18 mouse cellular contexts compared by ENCODE assay signal in genomic region chr9:69110706-69111105, GRCm38 (mm10).
DNase-seq lines count a peak whose midpoint lies in the region; ATAC-seq lines count a peak whose summit lies in the region.
"Had no signal": no experiment of that assay in that cellular context is flagged by ENCODE, and none has a peak within 500 bp of the region (broad histone marks: within the 10 kb centered on the region; RNA-seq: fewer than 3 reads in every experiment).

No protein-coding gene starts in this region.

- H3K27me3 ChIP-seq in midbrain, embryonic 16.5 days (ENCODE audit: control insufficient read depth, insufficient read depth, low read depth, low read length) = no peaks in the 10 kb centered on the region
- no peaks in the 10 kb centered on the region for H3K27me3 ChIP-seq in midbrain, embryonic 14.5 days (ENCODE audit: control insufficient read depth, insufficient read depth, low read length)
- H3K27me3 ChIP-seq: hindbrain, embryonic 12.5 days; midbrain, embryonic 12.5 days had no signal

- peak; percentile 29 for DNase-seq in kidney, adult 18-20 months
- DNase-seq in kidney, postnatal 36 days = no peak
- DNase-seq in midbrain, embryonic 14.5 days = no peak
- peak; percentile 57 for DNase-seq in naive thymus-derived CD4-positive, alpha-beta T cell, adult 2 months (ENCODE audit: low read depth)
- DNase-seq in left cerebral cortex, adult 9 months (ENCODE audit: low spot score in 2 of 2) = no peak
- no peak for DNase-seq in cerebellum, adult 11-12 months
- DNase-seq: forebrain, postnatal 0 days; layer of hippocampus, postnatal 36 days; lung, adult 18-20 months; lung, postnatal 10 days; retina, postnatal 1 day had no signal

- 0 out of 2 replicates have a peak, but pooled peaks have one; percentile 21 for ATAC-seq in midbrain, embryonic 16.5 days
- ATAC-seq in midbrain, embryonic 14.5 days (ENCODE audit: low FRiP score, low TSS enrichment) = no peak
- ATAC-seq: forebrain, postnatal 0 days; intestine, postnatal 0 days had no signal

- no peak overlapping the region for H3K27ac ChIP-seq in midbrain, embryonic 16.5 days (ENCODE audit: low read length)
- no peak overlapping the region for H3K27ac ChIP-seq in midbrain, embryonic 14.5 days (replicated peaks; ENCODE audit: low read depth, low read length)
- H3K27ac ChIP-seq: hindbrain, embryonic 12.5 days; kidney, postnatal 0 days; limb, embryonic 12.5 days; midbrain, embryonic 12.5 days; neural tube, embryonic 13.5 days had no signal

- no peaks in the 10 kb centered on the region for H3K9me3 ChIP-seq in midbrain, embryonic 16.5 days (replicated peaks; ENCODE audit: control insufficient read depth, low read length, poor library complexity, severe bottlenecking)
- H3K9me3 ChIP-seq in midbrain, embryonic 14.5 days (ENCODE audit: control insufficient read depth, low read length) = no peaks in the 10 kb centered on the region
- H3K9me3 ChIP-seq: hindbrain, embryonic 12.5 days; limb, embryonic 12.5 days; midbrain, embryonic 12.5 days; neural tube, embryonic 13.5 days had no signal

- no peak overlapping the region for H3K4me3 ChIP-seq in midbrain, embryonic 16.5 days (ENCODE audit: low read depth, low read length)
- H3K4me3 ChIP-seq in midbrain, embryonic 14.5 days (replicated peaks; ENCODE audit: low read depth, low read length) = no peak overlapping the region
- H3K4me3 ChIP-seq: hindbrain, embryonic 12.5 days; limb, embryonic 12.5 days; midbrain, embryonic 12.5 days; neural tube, embryonic 13.5 days had no signal

- no peaks in the 10 kb centered on the region for H3K36me3 ChIP-seq in midbrain, embryonic 16.5 days (ENCODE audit: control insufficient read depth, insufficient read depth, low read length)
- no peaks in the 10 kb centered on the region for H3K36me3 ChIP-seq in midbrain, embryonic 14.5 days (ENCODE audit: control insufficient read depth, insufficient read depth, low read length)
- H3K36me3 ChIP-seq: hindbrain, embryonic 12.5 days; limb, embryonic 12.5 days; midbrain, embryonic 12.5 days; neural tube, embryonic 13.5 days had no signal

- WGBS in midbrain, embryonic 16.5 days = 50% methylated on average over 6 of the region's 6 CpGs
- 74% methylated on average over 6 of the region's 6 CpGs for WGBS in midbrain, embryonic 14.5 days

- H3K4me1 ChIP-seq in midbrain, embryonic 16.5 days (ENCODE audit: control insufficient read depth, insufficient read depth, low read length) = peaks cover 3% of the 10 kb centered on the region; the same call in 1 of the 2 replicates
- H3K4me1 ChIP-seq in midbrain, embryonic 14.5 days (ENCODE audit: control insufficient read depth, insufficient read depth, low read length) = peaks cover 6% of the 10 kb centered on the region
- H3K4me1 ChIP-seq: neural tube, embryonic 13.5 days had no signal

- no peak overlapping the region for H3K4me2 ChIP-seq in midbrain, embryonic 16.5 days (ENCODE audit: low read length)
- no peak overlapping the region for H3K4me2 ChIP-seq in midbrain, embryonic 14.5 days (ENCODE audit: low read length)
- H3K4me2 ChIP-seq: hindbrain, embryonic 12.5 days; limb, embryonic 12.5 days; midbrain, embryonic 12.5 days; neural tube, embryonic 13.5 days had no signal

- no peak overlapping the region for H3K9ac ChIP-seq in midbrain, embryonic 16.5 days (ENCODE audit: low read depth, low read length)
- no peak overlapping the region for H3K9ac ChIP-seq in midbrain, embryonic 14.5 days (replicated peaks; ENCODE audit: low read length)
- H3K9ac ChIP-seq: forebrain, postnatal 0 days; hindbrain, embryonic 12.5 days; limb, embryonic 12.5 days; midbrain, embryonic 12.5 days; neural tube, embryonic 13.5 days had no signal

Comparison
In these comparisons a context has a peak if more than half of its experiments do, and no peak if none do; other contexts are left out.
1. DNase-seq: peak in kidney, adult 18-20 months (single experiment) and naive thymus-derived CD4-positive, alpha-beta T cell, adult 2 months (single experiment); none in kidney, postnatal 36 days (0 of 2), midbrain, embryonic 14.5 days (single experiment), left cerebral cortex, adult 9 months (0 of 2) and cerebellum, adult 11-12 months (single experiment).